23 mouse cellular contexts compared by ENCODE assay signal in the genomic region with DNA sequence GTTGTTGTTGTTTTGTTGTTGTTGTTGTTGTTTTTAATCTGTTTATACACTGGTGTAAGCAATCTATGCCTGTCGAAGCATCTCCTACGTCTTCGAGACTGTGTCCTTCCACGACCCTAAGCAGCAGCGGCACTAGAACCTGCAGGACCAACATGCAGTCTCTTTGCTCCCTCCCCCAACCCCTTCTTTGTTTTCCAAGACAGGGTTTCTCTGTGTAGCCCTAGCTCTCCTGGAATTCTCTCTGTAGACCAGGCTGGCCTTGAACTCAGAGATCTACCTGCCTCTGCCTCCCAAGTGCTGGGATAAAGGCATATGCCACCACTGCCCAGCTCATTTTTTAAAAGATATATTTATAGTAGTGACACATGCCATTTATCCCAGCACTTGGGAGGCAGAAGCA. TPM values are rescaled to one million over a fixed set of nuclear protein-coding genes. Genes with fewer than 3 reads are reported as not detected.
DNase-seq lines count a peak whose midpoint lies in the region; ATAC-seq and TF ChIP-seq lines count a peak whose summit lies in the region.
"Had no signal": no experiment of that assay in that cellular context is flagged by ENCODE, and none has a peak within 500 bp of the region (broad histone marks: within the 10 kb centered on the region; RNA-seq: fewer than 3 reads in every experiment).

No protein-coding gene starts in this region.

- peaks cover 52% of the 10 kb centered on the region for H3K4me1 ChIP-seq in kidney, embryonic 15.5 days
- H3K4me1 ChIP-seq in kidney, embryonic 14.5 days (ENCODE audit: control insufficient read depth, insufficient read depth, low read length), result peaks cover 33% of the 10 kb centered on the region
- peaks cover 66% of the 10 kb centered on the region for H3K4me1 ChIP-seq in lung, embryonic 15.5 days
- peaks cover 3% of the 10 kb centered on the region for H3K4me1 ChIP-seq in lung, postnatal 0 days (ENCODE audit: insufficient read depth, low read depth, low read length)
- peaks cover 21% of the 10 kb centered on the region for H3K4me1 ChIP-seq in midbrain, embryonic 11.5 days (ENCODE audit: control insufficient read depth, insufficient read depth, low read length)
- peaks cover 2% of the 10 kb centered on the region for H3K4me1 ChIP-seq in midbrain, postnatal 0 days (ENCODE audit: insufficient read depth, low read length)

- no peak overlapping the region for H3K4me2 ChIP-seq in kidney, embryonic 15.5 days
- H3K4me2 ChIP-seq in kidney, embryonic 14.5 days (replicated peaks; ENCODE audit: low read depth, low read length), result no peak overlapping the region
- no peak overlapping the region for H3K4me2 ChIP-seq in lung, embryonic 15.5 days
- no peak overlapping the region for H3K4me2 ChIP-seq in lung, postnatal 0 days (replicated peaks; ENCODE audit: low read depth, low read length)
- no peak overlapping the region for H3K4me2 ChIP-seq in midbrain, embryonic 11.5 days
- H3K4me2 ChIP-seq in midbrain, postnatal 0 days (ENCODE audit: low read depth, low read length, poor library complexity, severe bottlenecking), result no peak overlapping the region
- H3K4me2 ChIP-seq: embryonic facial prominence, embryonic 13.5 days; embryonic facial prominence, embryonic 15.5 days; forebrain, embryonic 12.5 days had no signal

- no peaks in the 10 kb centered on the region for H3K36me3 ChIP-seq in kidney, embryonic 15.5 days
- no peaks in the 10 kb centered on the region for H3K36me3 ChIP-seq in kidney, embryonic 14.5 days (ENCODE audit: control insufficient read depth, insufficient read depth, low read length)
- no peaks in the 10 kb centered on the region for H3K36me3 ChIP-seq in lung, embryonic 15.5 days
- H3K36me3 ChIP-seq in lung, postnatal 0 days (ENCODE audit: insufficient read depth, low read length), result no peaks in the 10 kb centered on the region
- H3K36me3 ChIP-seq in midbrain, embryonic 11.5 days (ENCODE audit: control insufficient read depth, insufficient read depth, low read length), result no peaks in the 10 kb centered on the region
- no peaks in the 10 kb centered on the region for H3K36me3 ChIP-seq in midbrain, postnatal 0 days (ENCODE audit: insufficient read depth, low read length)
- H3K36me3 ChIP-seq: embryonic facial prominence, embryonic 13.5 days; embryonic facial prominence, embryonic 15.5 days; forebrain, embryonic 10.5 days; forebrain, embryonic 12.5 days had no signal

- no peak overlapping the region for H3K9ac ChIP-seq in kidney, embryonic 15.5 days
- H3K9ac ChIP-seq in kidney, embryonic 14.5 days (ENCODE audit: low read depth, low read length), result no peak overlapping the region
- H3K9ac ChIP-seq in lung, embryonic 15.5 days, result no peak overlapping the region
- no peak overlapping the region for H3K9ac ChIP-seq in lung, postnatal 0 days (replicated peaks; ENCODE audit: low read depth)
- H3K9ac ChIP-seq in midbrain, embryonic 11.5 days (ENCODE audit: low read length), result no peak overlapping the region
- no peak overlapping the region for H3K9ac ChIP-seq in midbrain, postnatal 0 days (replicated peaks; ENCODE audit: low read length, poor library complexity, severe bottlenecking)
- H3K9ac ChIP-seq: embryonic facial prominence, embryonic 13.5 days; embryonic facial prominence, embryonic 15.5 days; forebrain, embryonic 12.5 days had no signal

- no peak for TF ChIP-seq CTCF in lung, postnatal 0 days (IDR thresholded peaks at IDR 0.05)
- TF ChIP-seq CTCF in midbrain, postnatal 0 days (IDR thresholded peaks at IDR 0.05), result no peak

- H3K27me3 ChIP-seq in kidney, embryonic 15.5 days, result no peaks in the 10 kb centered on the region
- no peaks in the 10 kb centered on the region for H3K27me3 ChIP-seq in kidney, embryonic 14.5 days (ENCODE audit: control insufficient read depth, insufficient read depth, low read length)
- H3K27me3 ChIP-seq in lung, embryonic 15.5 days, result no peaks in the 10 kb centered on the region
- H3K27me3 ChIP-seq in lung, postnatal 0 days (replicated peaks; ENCODE audit: insufficient read depth, low read length), result no peaks in the 10 kb centered on the region
- no peaks in the 10 kb centered on the region for H3K27me3 ChIP-seq in midbrain, embryonic 11.5 days (ENCODE audit: control insufficient read depth, insufficient read depth, low read length)
- H3K27me3 ChIP-seq in midbrain, postnatal 0 days (ENCODE audit: insufficient read depth, low read length), result peaks cover 2% of the 10 kb centered on the region; the same call in 1 of the 2 replicates
- H3K27me3 ChIP-seq: embryonic facial prominence, embryonic 13.5 days; embryonic facial prominence, embryonic 15.5 days had no signal

- H3K9me3 ChIP-seq in kidney, embryonic 15.5 days (replicated peaks), result 0 out of 2 replicates have a peak, but pooled peaks cover 2% of the 10 kb centered on the region
- H3K9me3 ChIP-seq in kidney, embryonic 14.5 days (ENCODE audit: control insufficient read depth, low read length), result no peaks in the 10 kb centered on the region
- H3K9me3 ChIP-seq in lung, embryonic 15.5 days, result no peaks in the 10 kb centered on the region
- H3K9me3 ChIP-seq in lung, postnatal 0 days (ENCODE audit: low read length), result no peaks in the 10 kb centered on the region
- no peaks in the 10 kb centered on the region for H3K9me3 ChIP-seq in midbrain, embryonic 11.5 days (ENCODE audit: control insufficient read depth, low read length)
- no peaks in the 10 kb centered on the region for H3K9me3 ChIP-seq in midbrain, postnatal 0 days (ENCODE audit: low read length)
- H3K9me3 ChIP-seq: embryonic facial prominence, embryonic 13.5 days; embryonic facial prominence, embryonic 15.5 days; forebrain, embryonic 10.5 days; forebrain, embryonic 12.5 days had no signal

- no peak for DNase-seq in lung, postnatal 0 days (ENCODE audit: low spot score)
- DNase-seq in midbrain, embryonic 11.5 days (ENCODE audit: low spot score, missing footprints), result peak; percentile 41
- no peak for DNase-seq in midbrain, postnatal 0 days (ENCODE audit: low spot score)
- DNase-seq: adrenal gland, adult 2 months; adrenal gland, postnatal 10 days; adrenal gland, postnatal 25 days; cerebellum, adult 11 months; cerebellum, adult 18-20 months; cerebellum, adult 8-10 months; cerebellum, adult 9-11 months; cerebellum, postnatal 14 days; cerebellum, postnatal 36 days; embryo, embryonic 11 days had no signal

- no peak for TF ChIP-seq EP300 in lung, postnatal 0 days (IDR thresholded peaks at IDR 0.05)

- H3K27ac ChIP-seq in kidney, embryonic 15.5 days, result 0 out of 2 replicates have a peak overlapping the region, but pooled peaks have one; percentile 13
- no peak overlapping the region for H3K27ac ChIP-seq in kidney, embryonic 14.5 days (ENCODE audit: low read depth, low read length)
- H3K27ac ChIP-seq in lung, embryonic 15.5 days, result peak overlapping the region; percentile 74
- H3K27ac ChIP-seq in lung, postnatal 0 days (ENCODE audit: low read length), result no peak overlapping the region
- no peak overlapping the region for H3K27ac ChIP-seq in midbrain, embryonic 11.5 days (ENCODE audit: low read depth, low read length)
- H3K27ac ChIP-seq in midbrain, postnatal 0 days (ENCODE audit: low read depth, low read length), result no peak overlapping the region
- H3K27ac ChIP-seq: embryonic facial prominence, embryonic 13.5 days; embryonic facial prominence, embryonic 15.5 days; forebrain, embryonic 10.5 days; forebrain, embryonic 12.5 days had no signal

- ATAC-seq in kidney, embryonic 15.5 days (replicated peaks; ENCODE audit: low FRiP score), result no peak
- ATAC-seq in kidney, embryonic 14.5 days (ENCODE audit: low FRiP score, low TSS enrichment), result no peak
- no peak for ATAC-seq in lung, embryonic 15.5 days (ENCODE audit: borderline replicate concordance, extremely low read depth, low FRiP score, low TSS enrichment)
- ATAC-seq in lung, postnatal 0 days, result no peak
- ATAC-seq in midbrain, embryonic 11.5 days (ENCODE audit: low FRiP score), result no peak
- no peak for ATAC-seq in midbrain, postnatal 0 days (ENCODE audit: low FRiP score)
- ATAC-seq: forebrain, embryonic 14.5 days had no signal

- H3K4me3 ChIP-seq in kidney, embryonic 15.5 days (replicated peaks), result no peak overlapping the region
- H3K4me3 ChIP-seq in kidney, embryonic 14.5 days (ENCODE audit: low read length), result no peak overlapping the region
- H3K4me3 ChIP-seq in lung, embryonic 15.5 days, result no peak overlapping the region
- no peak overlapping the region for H3K4me3 ChIP-seq in lung, postnatal 0 days (ENCODE audit: low read depth, low read length)
- no peak overlapping the region for H3K4me3 ChIP-seq in midbrain, embryonic 11.5 days (ENCODE audit: low read depth, low read length)
- no peak overlapping the region for H3K4me3 ChIP-seq in midbrain, postnatal 0 days (ENCODE audit: low read depth, low read length)
- H3K4me3 ChIP-seq: embryonic facial prominence, embryonic 13.5 days; embryonic facial prominence, embryonic 15.5 days; erythroblast, embryonic 14.5 days; forebrain, embryonic 10.5 days; forebrain, embryonic 12.5 days had no signal

- 88% methylated on average over 5 of the region's 5 CpGs for WGBS in kidney, embryonic 15.5 days
- 92% methylated on average over 5 of the region's 5 CpGs for WGBS in kidney, embryonic 14.5 days
- WGBS in lung, embryonic 15.5 days, result 88% methylated on average over 5 of the region's 5 CpGs
- 84% methylated on average over 5 of the region's 5 CpGs for WGBS in lung, postnatal 0 days
- 92% methylated on average over 5 of the region's 5 CpGs for WGBS in midbrain, embryonic 11.5 days
- WGBS in midbrain, postnatal 0 days, result 96% methylated on average over 5 of the region's 5 CpGs

RNA-seq across cellular contexts. Expression of gene Ephb4, which starts 6.5 kb away (rescaled TPM):
- polyA plus RNA-seq in kidney, embryonic 15.5 days (2015; fragmentation: Nextera tagmentation; extraction: Ambion mirVana), result 49.1 and 54.9 TPM in 2 replicates
- 30.9 and 58.9 TPM in 2 replicates for polyA plus RNA-seq in kidney, embryonic 14.5 days (2014; fragmentation: Nextera tagmentation; extraction: Ambion mirVana)
- 57.5 and 58.9 TPM in 2 replicates for polyA plus RNA-seq in lung, embryonic 15.5 days (2015; fragmentation: Nextera tagmentation; extraction: Ambion mirVana)
- 30.9 and 33.2 TPM in 2 replicates for polyA plus RNA-seq in lung, postnatal 0 days (2015; fragmentation: Nextera tagmentation; extraction: Ambion mirVana)
- 19.0 and 20.8 TPM in 2 replicates for polyA plus RNA-seq in midbrain, embryonic 11.5 days (2014; fragmentation: Nextera tagmentation; extraction: Ambion mirVana)
- 14.0 and 16.0 TPM in 2 replicates for total RNA-seq in midbrain, postnatal 0 days (2014; rRNA removed)
- polyA plus RNA-seq in midbrain, postnatal 0 days (2015; fragmentation: Nextera tagmentation; extraction: Ambion mirVana), result 4.7 and 4.9 TPM in 2 replicates
- total RNA-seq: common myeloid progenitor, adult 5-6 weeks had no signal

RNA-seq across cellular contexts. Expression of gene Slc12a9, which starts 10.0 kb away (rescaled TPM):
- 14.2 and 16.0 TPM in 2 replicates for polyA plus RNA-seq in kidney, embryonic 15.5 days (2015; fragmentation: Nextera tagmentation; extraction: Ambion mirVana)
- polyA plus RNA-seq in kidney, embryonic 14.5 days (2014; fragmentation: Nextera tagmentation; extraction: Ambion mirVana), result 5.7 and 8.5 TPM in 2 replicates
- polyA plus RNA-seq in lung, embryonic 15.5 days (2015; fragmentation: Nextera tagmentation; extraction: Ambion mirVana), result 12.0 and 13.0 TPM in 2 replicates
- 8.2 TPM in 2 replicates for polyA plus RNA-seq in lung, postnatal 0 days (2015; fragmentation: Nextera tagmentation; extraction: Ambion mirVana)
- polyA plus RNA-seq in midbrain, embryonic 11.5 days (2014; fragmentation: Nextera tagmentation; extraction: Ambion mirVana), result 5.8 TPM in 2 replicates
- total RNA-seq in midbrain, postnatal 0 days (2014; rRNA removed), result 28.9 and 30.4 TPM in 2 replicates
- 27.0 and 27.8 TPM in 2 replicates for polyA plus RNA-seq in midbrain, postnatal 0 days (2015; fragmentation: Nextera tagmentation; extraction: Ambion mirVana)

RNA-seq across cellular contexts. Expression of gene Trip6, which starts 29.2 kb away (rescaled TPM):
- 77.9 and 87.5 TPM in 2 replicates for polyA plus RNA-seq in kidney, embryonic 15.5 days (2015; fragmentation: Nextera tagmentation; extraction: Ambion mirVana)
- polyA plus RNA-seq in kidney, embryonic 14.5 days (2014; fragmentation: Nextera tagmentation; extraction: Ambion mirVana), result 52.7 and 62.5 TPM in 2 replicates
- 95.9 and 96.3 TPM in 2 replicates for polyA plus RNA-seq in lung, embryonic 15.5 days (2015; fragmentation: Nextera tagmentation; extraction: Ambion mirVana)
- polyA plus RNA-seq in lung, postnatal 0 days (2015; fragmentation: Nextera tagmentation; extraction: Ambion mirVana), result 45.8 and 50.1 TPM in 2 replicates
- 28.0 and 34.1 TPM in 2 replicates for polyA plus RNA-seq in midbrain, embryonic 11.5 days (2014; fragmentation: Nextera tagmentation; extraction: Ambion mirVana)
- total RNA-seq in midbrain, postnatal 0 days (2014; rRNA removed), result 11.6 and 17.5 TPM in 2 replicates
- polyA plus RNA-seq in midbrain, postnatal 0 days (2015; fragmentation: Nextera tagmentation; extraction: Ambion mirVana), result 10.3 and 10.9 TPM in 2 replicates

RNA-seq across cellular contexts. Expression of gene Srrt, which starts 35.9 kb away (rescaled TPM):
- 141 and 158 TPM in 2 replicates for polyA plus RNA-seq in kidney, embryonic 15.5 days (2015; fragmentation: Nextera tagmentation; extraction: Ambion mirVana)
- 104 and 141 TPM in 2 replicates for polyA plus RNA-seq in kidney, embryonic 14.5 days (2014; fragmentation: Nextera tagmentation; extraction: Ambion mirVana)
- 145 and 155 TPM in 2 replicates for polyA plus RNA-seq in lung, embryonic 15.5 days (2015; fragmentation: Nextera tagmentation; extraction: Ambion mirVana)
- 30.9 and 32.7 TPM in 2 replicates for polyA plus RNA-seq in lung, postnatal 0 days (2015; fragmentation: Nextera tagmentation; extraction: Ambion mirVana)
- 151 and 154 TPM in 2 replicates for polyA plus RNA-seq in midbrain, embryonic 11.5 days (2014; fragmentation: Nextera tagmentation; extraction: Ambion mirVana)
- total RNA-seq in midbrain, postnatal 0 days (2014; rRNA removed), result 112 and 114 TPM in 2 replicates
- 53.4 and 56.4 TPM in 2 replicates for polyA plus RNA-seq in midbrain, postnatal 0 days (2015; fragmentation: Nextera tagmentation; extraction: Ambion mirVana)

RNA-seq across cellular contexts. Expression of gene Ufsp1, which starts 49.0 kb away (rescaled TPM):
- 5.9 and 7.3 TPM in 2 replicates for polyA plus RNA-seq in kidney, embryonic 15.5 days (2015; fragmentation: Nextera tagmentation; extraction: Ambion mirVana)
- polyA plus RNA-seq in kidney, embryonic 14.5 days (2014; fragmentation: Nextera tagmentation; extraction: Ambion mirVana), result 6.2 and 6.4 TPM in 2 replicates
- polyA plus RNA-seq in lung, embryonic 15.5 days (2015; fragmentation: Nextera tagmentation; extraction: Ambion mirVana), result 5.3 and 5.8 TPM in 2 replicates
- polyA plus RNA-seq in lung, postnatal 0 days (2015; fragmentation: Nextera tagmentation; extraction: Ambion mirVana), result 4.7 and 7.2 TPM in 2 replicates
- 7.5 and 7.9 TPM in 2 replicates for polyA plus RNA-seq in midbrain, embryonic 11.5 days (2014; fragmentation: Nextera tagmentation; extraction: Ambion mirVana)
- total RNA-seq in midbrain, postnatal 0 days (2014; rRNA removed), result 24.5 and 29.3 TPM in 2 replicates
- polyA plus RNA-seq in midbrain, postnatal 0 days (2015; fragmentation: Nextera tagmentation; extraction: Ambion mirVana), result 35.0 and 41.2 TPM in 2 replicates

Comparison
In these comparisons a context has a peak if more than half of its experiments do, and no peak if none do; other contexts are left out.
1. H3K27ac ChIP-seq: peak in kidney, embryonic 15.5 days (single experiment) and lung, embryonic 15.5 days (single experiment); none in kidney, embryonic 14.5 days (single experiment), lung, postnatal 0 days (single experiment), midbrain, embryonic 11.5 days (single experiment) and midbrain, postnatal 0 days (single experiment).